Mouse (Mus musculus): ENCODE measurements around the gene Cdkn1a.
A peak's percentile ranks its signal among the peaks of the same experiment; 100 is the strongest.

The Cdkn1a gene

GRCm38 (mm10) chr17:29120666-29121065 lies 29.9 kb downstream of the Cdkn1a start:
- peak; percentile 69 for DNase-seq (ENCODE audit: low spot score)

- peak; percentile 35 for DNase-seq (ENCODE audit: low spot score)
These were observed 32.0 kb downstream of the Cdkn1a start for GRCm38 (mm10) chr17:29122817-29123216.

- peak; percentile 52 for DNase-seq (ENCODE audit: low spot score)
These were observed 32.9 kb downstream of the Cdkn1a start for GRCm38 (mm10) chr17:29123578-29124174.

GRCm38 (mm10) chr17:29126561-29126960 lies 35.8 kb downstream of the Cdkn1a start:
- DNase-seq (ENCODE audit: low spot score) = no peak

GRCm38 (mm10) chr17:29129341-29129740 lies 38.6 kb downstream of the Cdkn1a start:
- DNase-seq (ENCODE audit: low spot score) = no peak

- no peak for DNase-seq (ENCODE audit: low spot score)
These were observed 44.3 kb downstream of the Cdkn1a start for GRCm38 (mm10) chr17:29135066-29135465.

- no peak for DNase-seq (ENCODE audit: low spot score)
These were observed 45.5 kb downstream of the Cdkn1a start for GRCm38 (mm10) chr17:29136236-29136635.

- no peak for DNase-seq (ENCODE audit: low spot score)
These were observed 47.1 kb downstream of the Cdkn1a start for GRCm38 (mm10) chr17:29137906-29138305.

GRCm38 (mm10) chr17:29141577-29141976 lies 50.8 kb downstream of the Cdkn1a start:
- DNase-seq (ENCODE audit: low spot score) = no peak

- no peak for DNase-seq (ENCODE audit: low spot score)
These were observed 52.5 kb downstream of the Cdkn1a start for GRCm38 (mm10) chr17:29143266-29143665.

- no peak for DNase-seq (ENCODE audit: low spot score)
These were observed 54.3 kb downstream of the Cdkn1a start for GRCm38 (mm10) chr17:29145101-29145500.

GRCm38 (mm10) chr17:29147273-29147672 lies 56.5 kb downstream of the Cdkn1a start:
- no peak for DNase-seq (ENCODE audit: low spot score)

GRCm38 (mm10) chr17:29147773-29148172 lies 57.0 kb downstream of the Cdkn1a start:
- DNase-seq (ENCODE audit: low spot score) = no peak

- DNase-seq (ENCODE audit: low spot score) = no peak
These were observed 59.0 kb downstream of the Cdkn1a start for GRCm38 (mm10) chr17:29149766-29150165.

Measured in MN1 (cell line).